In genomic region chr9:95834799-95835198, GRCm38 (mm10) we compare ENCODE assay signal across 20 mouse cellular contexts. TPM values are rescaled to one million over a fixed set of nuclear protein-coding genes. Genes with fewer than 3 reads are reported as not detected.
DNase-seq lines count a peak whose midpoint lies in the region; TF ChIP-seq lines count a peak whose summit lies in the region.
"Had no signal": no experiment of that assay in that cellular context is flagged by ENCODE, and none has a peak within 500 bp of the region (broad histone marks: within the 10 kb centered on the region; RNA-seq: fewer than 3 reads in every experiment).

No protein-coding gene starts in this region.

- H3K9ac ChIP-seq in MEL (ENCODE audit: control insufficient read depth, low read depth, low read length, poor library complexity, severe bottlenecking): no peak overlapping the region
- H3K9ac ChIP-seq: embryonic facial prominence, embryonic 15.5 days; heart, embryonic 13.5 days; hindbrain, embryonic 12.5 days; intestine, embryonic 15.5 days had no signal

- H3K27me3 ChIP-seq in MEL (ENCODE audit: control insufficient read depth in 1 of 2, insufficient read depth in 2 of 2, low read length in 2 of 2): peaks cover 0 to 2% of the 10 kb centered on the region in 2 experiments; a peak in 2 of 4 replicates
- no peaks in the 10 kb centered on the region for H3K27me3 ChIP-seq in small intestine, adult 2 months (ENCODE audit: control insufficient read depth, insufficient read depth, low read length)
- H3K27me3 ChIP-seq: CH12.LX; embryonic facial prominence, embryonic 15.5 days; heart, embryonic 13.5 days; hindbrain, embryonic 12.5 days; intestine, embryonic 15.5 days had no signal

- no peak overlapping the region for H3K4me3 ChIP-seq in MEL (ENCODE audit: control insufficient read depth in 1 of 2, insufficient read depth in 1 of 2, low read depth in 2 of 2, low read length in 2 of 2)
- H3K4me3 ChIP-seq in small intestine, adult 2 months (ENCODE audit: low read depth, low read length): no peak overlapping the region
- H3K4me3 ChIP-seq: embryonic facial prominence, embryonic 15.5 days; erythroblast, embryonic 14.5 days; forebrain, embryonic 10.5 days; gastrocnemius, adult 2 months; heart, embryonic 13.5 days; hindbrain, embryonic 12.5 days; intestine, embryonic 15.5 days had no signal

- no peak for TF ChIP-seq POLR2A in MEL (IDR thresholded peaks at IDR 0.05; ENCODE audit: control insufficient read depth in 1 of 2, insufficient read depth in 1 of 2, low read depth in 1 of 2, low read length in 2 of 2, poor library complexity in 1 of 2)
- no peak for TF ChIP-seq POLR2A in small intestine, adult 2 months (IDR thresholded peaks at IDR 0.05; ENCODE audit: low read depth, low read length)

- H3K4me1 ChIP-seq in MEL (ENCODE audit: control insufficient read depth in 1 of 2, insufficient read depth in 2 of 2, low read length in 2 of 2): peaks cover 0 to 4% of the 10 kb centered on the region in 2 experiments; a peak in 1 of 4 replicates
- H3K4me1 ChIP-seq in small intestine, adult 2 months (ENCODE audit: control insufficient read depth, insufficient read depth, insufficient read length, low read length): peaks cover 24% of the 10 kb centered on the region; the same call in 1 of the 2 replicates
- H3K4me1 ChIP-seq: embryonic facial prominence, embryonic 15.5 days; forebrain, embryonic 10.5 days; hindbrain, embryonic 12.5 days; intestine, embryonic 15.5 days had no signal

- DNase-seq in A20 (ENCODE audit: low read depth, low spot score) (peak; percentile 82), MEL (ENCODE audit: low read depth, low spot score) (peak; percentile 24)
- peak; percentile 67 for DNase-seq in induced T-regulatory cell, adult 2 months (ENCODE audit: low read depth)
- DNase-seq in left cerebral cortex, postnatal 25 days (ENCODE audit: low spot score in 2 of 2): no peak
- no peak for DNase-seq in right cerebral cortex, adult 18-20 months
- DNase-seq in testis, postnatal 10 days (ENCODE audit: low spot score): no peak
- DNase-seq: adrenal gland, postnatal 14 days; cerebellum, adult 2 months; embryo, embryonic 11 days; gastrocnemius, adult 2 months; gastrocnemius, postnatal 25 days; heart, postnatal 36 days had no signal

- no peaks in the 10 kb centered on the region for H3K36me3 ChIP-seq in MEL (ENCODE audit: control insufficient read depth in 1 of 2, insufficient read depth in 2 of 2, low read length in 2 of 2)
- no peaks in the 10 kb centered on the region for H3K36me3 ChIP-seq in small intestine, adult 2 months (ENCODE audit: control insufficient read depth, insufficient read depth, low read length)
- H3K36me3 ChIP-seq: embryonic facial prominence, embryonic 15.5 days; forebrain, embryonic 10.5 days; heart, embryonic 13.5 days; hindbrain, embryonic 12.5 days; intestine, embryonic 15.5 days had no signal

- no peaks in the 10 kb centered on the region for H3K79me2 ChIP-seq in MEL (ENCODE audit: control insufficient read depth, insufficient read depth, low read length, poor library complexity)

- TF ChIP-seq CTCF in MEL (IDR thresholded peaks at IDR 0.05 in 2 of 3, conservative IDR thresholded peaks at IDR 0.05 in 1 of 3; ENCODE audit: control insufficient read depth in 1 of 3, insufficient read depth in 1 of 3, low read depth in 2 of 3, low read length in 3 of 3, poor library complexity in 1 of 3, severe bottlenecking in 1 of 3): no peak
- TF ChIP-seq CTCF in small intestine, adult 2 months (IDR thresholded peaks at IDR 0.05; ENCODE audit: extremely low read depth, insufficient read length, insufficient replicate concordance, low read depth, low read length): no peak

- H3K9me3 ChIP-seq in MEL (replicated peaks; ENCODE audit: insufficient read depth, low read length): no peaks in the 10 kb centered on the region
- H3K9me3 ChIP-seq: embryonic facial prominence, embryonic 15.5 days; forebrain, embryonic 10.5 days; heart, embryonic 13.5 days; hindbrain, embryonic 12.5 days; intestine, embryonic 15.5 days had no signal

- 35% methylated on average over 3 of the region's 3 CpGs for WGBS in small intestine, adult 2 months

- TF ChIP-seq RAD21 in MEL (IDR thresholded peaks at IDR 0.05; ENCODE audit: low read depth, low read length): no peak

- intact Hi-C loops in left cerebral cortex, postnatal 25 days (cut with DNase I): no loop called here

- H3K27ac ChIP-seq in MEL (ENCODE audit: control insufficient read depth, low read depth, low read length): no peak overlapping the region
- H3K27ac ChIP-seq in small intestine, adult 2 months (ENCODE audit: insufficient read depth, low read depth, low read length): peak overlapping the region; percentile 81
- H3K27ac ChIP-seq: embryonic facial prominence, embryonic 15.5 days; forebrain, embryonic 10.5 days; gastrocnemius, adult 2 months; heart, embryonic 13.5 days; hindbrain, embryonic 12.5 days; intestine, embryonic 15.5 days had no signal

- no peak for TF ChIP-seq EP300 in MEL (IDR thresholded peaks at IDR 0.05; ENCODE audit: low read depth in 1 of 2, low read length in 2 of 2)

TF ChIP-seq in MEL, 35 proteins besides CTCF, POLR2A, EP300 and RAD21:
- no peak for TF ChIP-seq BHLHE40 (IDR thresholded peaks at IDR 0.05; ENCODE audit: borderline replicate concordance, low read depth, low read length)
- TF ChIP-seq USF1 (IDR thresholded peaks at IDR 0.05; ENCODE audit: low read depth, low read length): no peak
- TF ChIP-seq KAT2A (conservative IDR thresholded peaks at IDR 0.05; ENCODE audit: low read depth, low read length): no peak
- TF ChIP-seq CHD1 (IDR thresholded peaks at IDR 0.05; ENCODE audit: low read depth, low read length): no peak
- no peak for TF ChIP-seq MAZ (IDR thresholded peaks at IDR 0.05; ENCODE audit: low read depth, low read length)
- no peak for TF ChIP-seq HCFC1 (IDR thresholded peaks at IDR 0.05; ENCODE audit: low read depth, low read length)
- TF ChIP-seq GATA1 (IDR thresholded peaks at IDR 0.05; ENCODE audit: low read depth, low read length): no peak
- no peak for TF ChIP-seq JUND (IDR thresholded peaks at IDR 0.05; ENCODE audit: low read depth, low read length)
- TF ChIP-seq TAL1 (IDR thresholded peaks at IDR 0.05; ENCODE audit: low read length): no peak
- TF ChIP-seq NRF1 (IDR thresholded peaks at IDR 0.05; ENCODE audit: insufficient read depth, low read depth, low read length, poor library complexity, severe bottlenecking): no peak
- no peak for TF ChIP-seq E2F4 (IDR thresholded peaks at IDR 0.05; ENCODE audit: borderline replicate concordance, low read depth, low read length)
- no peak for TF ChIP-seq SMC3 (IDR thresholded peaks at IDR 0.05; ENCODE audit: low read depth, low read length)
- TF ChIP-seq POLR2AphosphoS5 (IDR thresholded peaks at IDR 0.05; ENCODE audit: borderline replicate concordance, low read depth, low read length): no peak
- no peak for TF ChIP-seq MYC (IDR thresholded peaks at IDR 0.05; ENCODE audit: low read depth, low read length)
- no peak for TF ChIP-seq TBP (IDR thresholded peaks at IDR 0.05; ENCODE audit: low read depth, low read length)
- no peak for TF ChIP-seq UBTF (IDR thresholded peaks at IDR 0.05; ENCODE audit: borderline replicate concordance, insufficient read depth, low read depth, low read length)
- no peak for TF ChIP-seq ZC3H11A (IDR thresholded peaks at IDR 0.05; ENCODE audit: low read depth, low read length)
- TF ChIP-seq ZKSCAN1 (IDR thresholded peaks at IDR 0.05; ENCODE audit: low read depth, low read length): no peak
- no peak for TF ChIP-seq USF2 (IDR thresholded peaks at IDR 0.05; ENCODE audit: borderline replicate concordance in 1 of 2, insufficient read depth in 1 of 2, low read depth in 1 of 2, low read length in 2 of 2)
- TF ChIP-seq SIN3A (IDR thresholded peaks at IDR 0.05; ENCODE audit: low read length): no peak

RNA-seq across cellular contexts. Expression of gene Pls1, which starts 10.3 kb away (rescaled TPM):
- total RNA-seq in MEL (2012; rRNA removed): not detected in 2 replicates
- under 1 TPM in 1 of 2 experiments, not detected in 1; 0.04 TPM for polyA plus RNA-seq in MEL (2012; ENCODE audit: insufficient read depth in 1 of 2, insufficient read length in 2 of 2, low read depth in 1 of 2, low replicate concordance in 2 of 2, missing spikeins in 1 of 2)
- 18.8 and 82.0 TPM in 2 replicates for polyA plus RNA-seq in small intestine, adult 2 months (2012; rRNA removed)
- 1 to 10 TPM; 6.2 to 6.4 TPM for total RNA-seq in left cerebral cortex, postnatal 25 days (2021)
- total RNA-seq: gastrocnemius, postnatal 25 days had no signal
- polyA plus RNA-seq: erythroblast, embryonic 14.5 days had no signal

RNA-seq across cellular contexts. Expression of gene Atr, which starts 22.6 kb away (rescaled TPM):
- total RNA-seq in MEL (2012; rRNA removed): 19.6 and 19.8 TPM in 2 replicates
- polyA plus RNA-seq in MEL (2012; ENCODE audit: insufficient read depth in 1 of 2, insufficient read length in 2 of 2, low read depth in 1 of 2, low replicate concordance in 2 of 2, missing spikeins in 1 of 2): 10 to 100 TPM in 1 of 2 experiments, not detected in 1; 12.2 TPM
- 0.14 and 0.35 TPM in 2 replicates for polyA plus RNA-seq in small intestine, adult 2 months (2012; rRNA removed)
- 10 to 100 TPM in 1 of 2 experiments, 1 to 10 TPM in 1; 10.0 to 13.0 TPM for total RNA-seq in left cerebral cortex, postnatal 25 days (2021)

Comparison
In these comparisons a context has a peak if more than half of its experiments do, and no peak if none do; other contexts are left out.
1. DNase-seq: peak in A20 (single experiment), MEL (single experiment) and induced T-regulatory cell, adult 2 months (single experiment); none in left cerebral cortex, postnatal 25 days (0 of 2), right cerebral cortex, adult 18-20 months (single experiment) and testis, postnatal 10 days (single experiment).